Mouse (Mus musculus) adrenal gland, adult 2 months (tissue): ENCODE measurements around the gene Frat1. TPM values are rescaled to one million over a fixed set of nuclear protein-coding genes. Genes with fewer than 3 reads are reported as not detected.

Source experiments
- polyA plus RNA-seq: library from polyadenylated mRNA; depleted of rRNA; stranded (reverse); fragments of >200 nt; gene quantifications from 2 replicates; pipeline ENCODE4 v1.2.3, GENCODE M21; 2012; rRNA removed
- total RNA-seq, 2 experiments: library from RNA; stranded (reverse); gene quantifications; 2 replicates each; pipeline ENCODE4 v1.2.3; 2021

The Frat1 gene
- total and polyA plus RNA-seq, 3 experiments: 3.8 to 10.8 (median 9.7) TPM

Other genes with a start within 250 kb of the Frat1 start
- gene Gm340, start 247.6 kb upstream of the Frat1 start, total RNA-seq: 10 to 100 TPM; 12.9 to 15.0 TPM
- 0.33 and 0.39 TPM in 2 replicates for gene Gm340, start 247.6 kb upstream of the Frat1 start, polyA plus RNA-seq
- gene Slit1, start 86.3 kb upstream of the Frat1 start, total RNA-seq: 10 to 100 TPM in 1 of 2 experiments, 1 to 10 TPM in 1; 2.9 to 18.1 TPM
- gene Slit1, start 86.3 kb upstream of the Frat1 start, polyA plus RNA-seq: 11.9 and 17.9 TPM in 2 replicates
- 1 to 10 TPM; 3.5 to 5.2 TPM for gene Arhgap19, start 27.9 kb upstream of the Frat1 start, total RNA-seq
- 0.83 TPM in 2 replicates for gene Arhgap19, start 27.9 kb upstream of the Frat1 start, polyA plus RNA-seq
- gene Frat2, start 18.2 kb downstream of the Frat1 start, total RNA-seq: 1 to 10 TPM; 1.2 to 2.6 TPM
- 5.5 and 6.7 TPM in 2 replicates for gene Frat2, start 18.2 kb downstream of the Frat1 start, polyA plus RNA-seq
- 10 to 100 TPM; 13.9 to 15.2 TPM for gene Rrp12, start 66.2 kb downstream of the Frat1 start, total RNA-seq
- 4.3 and 6.6 TPM in 2 replicates for gene Rrp12, start 66.2 kb downstream of the Frat1 start, polyA plus RNA-seq
- gene Pgam1, start 82.0 kb downstream of the Frat1 start, total RNA-seq: 100 to 1,000 TPM; 804 to 889 TPM
- gene Pgam1, start 82.0 kb downstream of the Frat1 start, polyA plus RNA-seq: 521 and 639 TPM in 2 replicates
- gene Exosc1, start 103.5 kb downstream of the Frat1 start, total RNA-seq: 10 to 100 TPM; 28.2 to 31.9 TPM
- 6.9 and 9.4 TPM in 2 replicates for gene Exosc1, start 103.5 kb downstream of the Frat1 start, polyA plus RNA-seq
- 10 to 100 TPM; 26.0 to 26.2 TPM for gene Zdhhc16, start 103.5 kb downstream of the Frat1 start, total RNA-seq
- gene Zdhhc16, start 103.5 kb downstream of the Frat1 start, polyA plus RNA-seq: 56.9 and 73.6 TPM in 2 replicates
- gene Mms19, start 151.2 kb downstream of the Frat1 start, total RNA-seq: 10 to 100 TPM; 15.9 to 22.0 TPM
- gene Mms19, start 151.2 kb downstream of the Frat1 start, polyA plus RNA-seq: 48.3 and 49.2 TPM in 2 replicates
- gene Ubtd1, start 151.8 kb downstream of the Frat1 start, total RNA-seq: 10 to 100 TPM; 12.8 to 21.1 TPM
- gene Ubtd1, start 151.8 kb downstream of the Frat1 start, polyA plus RNA-seq: 29.3 and 31.3 TPM in 2 replicates
- under 1 TPM; 0.35 to 0.61 TPM for gene Ankrd2, start 206.0 kb downstream of the Frat1 start, total RNA-seq
- gene Ankrd2, start 206.0 kb downstream of the Frat1 start, polyA plus RNA-seq: 0.16 and 0.27 TPM in 2 replicates
- 1 to 10 TPM; 3.7 to 8.0 TPM for gene Hoga1, start 215.6 kb downstream of the Frat1 start, total RNA-seq
- gene Hoga1, start 215.6 kb downstream of the Frat1 start, polyA plus RNA-seq: 1.5 and 1.6 TPM in 2 replicates
- gene 4933411K16Rik, start 222.3 kb downstream of the Frat1 start, total RNA-seq: under 1 TPM; 0.55 to 0.75 TPM
- gene 4933411K16Rik, start 222.3 kb downstream of the Frat1 start, polyA plus RNA-seq: 0.09 and 0.12 TPM in 2 replicates